Mouse (Mus musculus) ES-E14 (cell line): Measurements from ENCODE around the gene Anapc2. TPM values are rescaled to one million over a fixed set of nuclear protein-coding genes. Genes with fewer than 3 reads are reported as not detected.

Experiments used
- DNase-seq: peaks from one replicate; pipeline ENCODE4 v3.0.0-alpha.2; 2013; ENCODE audit warnings: low read depth, low spot score
- H3K27ac ChIP-seq: 2 replicates; pipeline ENCODE4 v1.5.1; 2012; ENCODE audit warnings: low read depth, mild to moderate bottlenecking, low read length, moderate library complexity, mixed read lengths; ENCODE audit not compliant: poor library complexity, insufficient read depth, severe bottlenecking
- H3K36me3 ChIP-seq: 2 replicates; pipeline ENCODE4 v1.6.1; 2012; ENCODE audit warnings: mild to moderate bottlenecking, low read length, moderate library complexity, mixed read lengths; ENCODE audit not compliant: control insufficient read depth, poor library complexity, insufficient read depth, severe bottlenecking
- H3K4me1 ChIP-seq, 2 experiments: fragments of 150-350 bp in 1 of 2; sonication (generic) in 1 of 2; 2 replicates each; pipeline ENCODE4 v1.6.1; 2012; ENCODE audit warnings: low read length in 2 of 2, mild to moderate bottlenecking in 1 of 2, mixed read lengths in 1 of 2; ENCODE audit not compliant: control insufficient read depth in 2 of 2, insufficient read depth in 2 of 2, poor library complexity in 1 of 2
- H3K4me3 ChIP-seq, 2 experiments: fragments of 150-350 bp in 1 of 2; sonication (generic) in 1 of 2; 2 replicates each; pipeline ENCODE4 v1.5.1; 2012; ENCODE audit warnings: low read length in 2 of 2, low read depth in 1 of 2, mild to moderate bottlenecking in 1 of 2, mixed read lengths in 1 of 2; ENCODE audit not compliant: insufficient read depth in 1 of 2, poor library complexity in 1 of 2, severe bottlenecking in 1 of 2
- H3K9ac ChIP-seq: 2 replicates; pipeline ENCODE4 v1.6.1; 2012; ENCODE audit warnings: low read depth, mild to moderate bottlenecking, low read length, mixed read lengths; ENCODE audit not compliant: poor library complexity, insufficient read depth, severe bottlenecking
- H3K9me3 ChIP-seq: fragments of 150-350 bp; sonication (generic); 2 replicates; pipeline ENCODE4 v1.6.1; 2012; ENCODE audit warnings: low read depth, mild to moderate bottlenecking, low read length; ENCODE audit not compliant: control insufficient read depth, insufficient read depth
- CHD2 ChIP-seq: IDR thresholded peaks from 2 replicates; pipeline ENCODE4 v1.6.1; 2014; ENCODE audit warnings: mild to moderate bottlenecking, low read depth, low read length, inconsistent platforms
- HCFC1 ChIP-seq: IDR thresholded peaks from 2 replicates; pipeline ENCODE4 v1.6.1; 2012; ENCODE audit warnings: low read length, inconsistent platforms, borderline replicate concordance; ENCODE audit not compliant: insufficient read depth
- MAFK ChIP-seq: IDR thresholded peaks from 2 replicates; pipeline ENCODE4 v1.6.1; 2014; ENCODE audit warnings: mild to moderate bottlenecking, low read depth, low read length, inconsistent platforms; ENCODE audit not compliant: insufficient read depth
- ZC3H11A ChIP-seq: IDR thresholded peaks from 2 replicates; pipeline ENCODE4 v1.6.1; 2012; ENCODE audit warnings: low read depth, mild to moderate bottlenecking, inconsistent platforms, low read length, borderline replicate concordance
- ZNF384 ChIP-seq: IDR thresholded peaks from 2 replicates; pipeline ENCODE4 v1.6.1; 2012; ENCODE audit warnings: low read depth, low read length, inconsistent platforms
- in situ Hi-C, 2 experiments: fragments of 600-800 bp; cut with MboI; formaldehyde crosslinking; loops; one replicate each; pipeline ENCODE4 v1.15.1; 2025; ENCODE audit warnings: low sequenced_read_pairs in 2 of 2, inconsistent platforms in 1 of 2; ENCODE audit not compliant: unreplicated experiment in 2 of 2
- total RNA-seq: library from RNA; depleted of rRNA; stranded (reverse); fragments of 300-350 nt; gene quantifications from 2 replicates; pipeline ENCODE4 v1.2.3, GENCODE M21; 2012

The Anapc2 gene
- total RNA-seq, 1 experiment, result 25.2 TPM

DNA sequence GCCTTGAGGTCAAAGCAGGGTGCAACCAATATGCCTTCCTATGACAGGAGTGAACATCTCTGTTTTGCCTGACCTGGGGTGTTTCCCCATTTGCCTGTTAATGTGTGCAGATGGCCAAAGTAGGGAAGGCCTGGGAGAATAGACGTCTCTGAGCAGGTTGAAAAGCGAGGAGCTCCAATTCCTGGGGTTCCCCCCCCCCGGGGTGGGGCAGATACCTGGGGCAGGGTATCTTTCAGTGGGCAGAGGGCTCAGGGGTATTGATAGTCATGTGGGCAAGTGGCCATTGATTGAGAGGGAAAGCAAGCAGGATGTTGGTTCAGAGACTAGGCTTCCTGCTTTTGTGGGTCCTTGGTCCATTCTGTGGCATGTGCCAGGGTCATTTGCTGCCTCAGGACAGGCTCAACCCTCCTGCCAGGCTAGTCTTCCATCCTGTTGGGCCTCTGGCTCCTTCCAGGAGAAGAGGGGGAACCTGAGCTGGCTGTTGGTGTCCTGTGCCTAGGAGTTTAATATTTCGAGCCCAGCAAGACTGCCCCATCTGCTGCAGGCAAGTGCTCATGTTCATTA lies 4.5 kb upstream of the Anapc2 start:
- Histone ChIP-seq H3K4me1 (peaks cover 0 to 14% of the 10 kb centered on the region in 2 experiments; a peak in 2 of 4 replicates), H3K4me3 (no peak overlapping the region)

DNA sequence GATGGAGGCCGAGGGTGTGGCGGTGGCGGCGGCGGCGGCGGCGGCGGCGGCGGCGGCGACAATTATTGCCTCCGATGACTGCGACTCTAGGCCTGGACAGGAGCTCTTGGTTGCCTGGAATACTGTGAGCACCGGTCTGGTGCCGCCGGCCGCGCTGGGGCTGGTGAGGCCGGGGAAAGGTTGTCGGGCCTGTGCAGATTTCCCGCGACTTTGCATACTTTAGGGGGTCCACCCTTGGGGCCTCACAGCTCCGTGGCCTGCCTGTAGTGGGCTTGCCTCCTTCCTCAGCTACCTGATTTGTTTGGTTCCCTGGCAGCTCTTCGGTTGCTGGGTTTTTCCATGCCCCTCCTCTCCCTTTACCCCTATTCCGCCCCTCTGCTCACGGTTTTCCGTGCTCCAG lies 237 bp downstream of the Anapc2 start:
- H3K4me3 ChIP-seq, result peak overlapping the region; percentile 75 to 89
- no peak for DNase-seq

More for the DNA sequence above, 4.5 kb upstream of the Anapc2 start:
- in situ Hi-C loops, result no loop called here
- Histone ChIP-seq H3K9ac (no peak overlapping the region), H3K9me3 (no peaks in the 10 kb centered on the region), H3K27ac (no peak overlapping the region), H3K36me3 (peaks cover 15% of the 10 kb centered on the region)
- no peak for TF ChIP-seq ZC3H11A
- TF ChIP-seq MAFK, result no peak
- DNase-seq, result no peak

DNA sequence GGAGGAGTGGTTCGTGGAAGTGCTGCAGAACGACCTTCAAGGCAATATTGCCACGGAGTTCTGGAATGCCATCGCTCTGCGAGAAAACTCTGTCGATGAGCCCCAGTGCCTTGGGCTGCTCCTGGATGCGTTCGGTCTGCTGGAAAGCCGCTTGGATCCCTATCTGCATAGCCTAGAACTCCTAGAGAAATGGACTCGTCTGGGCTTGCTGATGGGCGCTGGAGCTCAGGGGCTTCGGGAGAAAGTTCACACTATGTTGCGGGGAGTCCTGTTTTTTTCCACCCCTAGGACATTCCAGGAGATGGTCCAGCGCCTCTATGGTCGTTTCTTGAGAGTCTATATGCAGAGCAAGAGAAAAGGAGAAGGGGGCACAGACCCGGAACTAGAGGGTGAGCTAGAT lies 732 bp downstream of the Anapc2 start:
- peaks cover 0 to 2% of the 10 kb centered on the region in 2 experiments; a peak in 2 of 4 replicates for H3K4me1 ChIP-seq
- in situ Hi-C loops, result no loop called here
- no peak for DNase-seq
- TF ChIP-seq HCFC1 (no peak), ZC3H11A (no peak), ZNF384 (no peak), CHD2 (no peak), MAFK (no peak)
- peak overlapping the region; percentile 75 to 89 for H3K4me3 ChIP-seq
- peaks cover 40% of the 10 kb centered on the region for H3K36me3 ChIP-seq
- H3K9ac ChIP-seq, result peak overlapping the region; percentile 83
- H3K9me3 ChIP-seq, result no peaks in the 10 kb centered on the region
- no peak overlapping the region for H3K27ac ChIP-seq

More for the DNA sequence above, 237 bp downstream of the Anapc2 start:
- in situ Hi-C loops, result no loop called here
- peaks cover 35% of the 10 kb centered on the region for H3K36me3 ChIP-seq
- peak overlapping the region; percentile 83 for H3K9ac ChIP-seq
- peaks cover 0 to 2% of the 10 kb centered on the region in 2 experiments; a peak in 2 of 4 replicates for H3K4me1 ChIP-seq
- H3K27ac ChIP-seq, result no peak overlapping the region
- no peaks in the 10 kb centered on the region for H3K9me3 ChIP-seq
- no peak for TF ChIP-seq ZNF384
- no peak for TF ChIP-seq HCFC1
- TF ChIP-seq ZC3H11A, result no peak
- no peak for TF ChIP-seq CHD2
- TF ChIP-seq MAFK, result no peak

DNA sequence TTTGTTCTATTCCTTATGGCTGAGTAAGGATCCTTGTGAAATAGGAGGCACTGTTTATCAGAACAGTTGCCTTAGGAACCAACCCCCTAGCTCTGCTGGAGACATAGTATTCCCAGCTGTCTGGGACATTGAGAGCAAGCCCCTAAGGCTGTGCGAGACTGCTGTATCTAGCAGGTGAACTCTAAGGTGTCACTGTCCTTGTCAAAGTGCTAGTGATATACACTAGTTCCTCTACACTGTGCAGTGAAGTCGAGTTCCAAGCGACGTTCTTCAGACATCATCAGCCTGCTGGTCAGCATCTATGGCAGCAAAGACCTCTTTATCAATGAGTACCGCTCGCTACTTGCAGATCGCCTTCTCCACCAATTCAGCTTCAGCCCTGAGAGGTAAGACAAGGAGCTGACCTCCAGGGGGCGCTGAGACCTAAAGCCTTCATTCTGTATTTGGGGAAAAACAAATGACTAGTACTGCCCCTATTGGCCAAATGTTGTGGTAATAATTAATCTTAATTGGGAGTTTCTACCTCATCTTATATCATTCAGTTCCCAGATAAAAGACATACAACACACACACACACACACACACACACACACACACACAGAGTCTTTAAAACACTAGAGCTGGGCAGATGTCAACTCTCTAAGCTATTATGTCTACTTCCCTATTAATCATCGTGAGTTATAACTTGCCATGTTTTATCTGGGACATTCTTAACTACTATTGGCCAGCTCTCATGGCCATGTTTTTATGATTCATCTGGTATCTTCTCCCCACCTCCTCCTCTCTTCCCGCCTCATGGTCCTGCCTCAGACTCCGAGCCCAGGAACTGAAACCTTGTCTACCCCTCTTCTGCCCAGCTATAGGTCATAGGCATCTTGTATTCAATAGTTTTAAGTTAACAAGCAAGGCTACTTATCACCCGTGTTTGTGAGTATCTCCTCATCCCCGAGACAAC lies 6.9 kb downstream of the Anapc2 start:
- no peaks in the 10 kb centered on the region for H3K9me3 ChIP-seq
- in situ Hi-C loops, result no loop called here
- TF ChIP-seq HCFC1 (no peak), CHD2 (no peak), MAFK (no peak), ZNF384 (no peak), ZC3H11A (peak; percentile 43)
- no peak overlapping the region for H3K27ac ChIP-seq
- no peak overlapping the region for H3K4me3 ChIP-seq
- no peak overlapping the region for H3K9ac ChIP-seq
- peaks cover 46% of the 10 kb centered on the region for H3K36me3 ChIP-seq
- peak; percentile 95 for DNase-seq
- no peaks in the 10 kb centered on the region for H3K4me1 ChIP-seq
